Mouse (Mus musculus) CH12.LX (cell line): ENCODE data around the gene Scn4b.

Experiments used
- HCFC1 ChIP-seq: IDR thresholded peaks from 2 replicates; pipeline ENCODE4 v1.6.1; 2012; ENCODE audit warnings: low read depth, mild to moderate bottlenecking, inconsistent platforms, low read length, improper control_type of control experiment
- JUND ChIP-seq: conservative IDR thresholded peaks from 2 replicates; pipeline ENCODE4 v1.6.1; 2011; ENCODE audit warnings: low read depth, low read length, improper control_type of control experiment
- MEF2A ChIP-seq: IDR thresholded peaks from 2 replicates; pipeline ENCODE4 v1.6.1; 2014; ENCODE audit warnings: low read depth, mild to moderate bottlenecking, inconsistent platforms, low read length, improper control_type of control experiment, borderline replicate concordance
- PAX5 ChIP-seq: IDR thresholded peaks from 2 replicates; pipeline ENCODE4 v1.6.1; 2012; ENCODE audit warnings: low read length, inconsistent platforms, mixed read lengths
- POLR2A ChIP-seq: IDR thresholded peaks from 2 replicates; pipeline ENCODE4 v1.6.1; 2011; ENCODE audit warnings: low read depth, mild to moderate bottlenecking, improper control_type of control experiment, low read length
- POLR2AphosphoS2 ChIP-seq: IDR thresholded peaks from 2 replicates; pipeline ENCODE4 v1.6.1; 2011; ENCODE audit warnings: low read depth, low read length, improper control_type of control experiment
- ZMIZ1 ChIP-seq: IDR thresholded peaks from 2 replicates; pipeline ENCODE4 v1.6.1; 2012; ENCODE audit warnings: low read depth, mild to moderate bottlenecking, inconsistent platforms, low read length, improper control_type of control experiment

DNA sequence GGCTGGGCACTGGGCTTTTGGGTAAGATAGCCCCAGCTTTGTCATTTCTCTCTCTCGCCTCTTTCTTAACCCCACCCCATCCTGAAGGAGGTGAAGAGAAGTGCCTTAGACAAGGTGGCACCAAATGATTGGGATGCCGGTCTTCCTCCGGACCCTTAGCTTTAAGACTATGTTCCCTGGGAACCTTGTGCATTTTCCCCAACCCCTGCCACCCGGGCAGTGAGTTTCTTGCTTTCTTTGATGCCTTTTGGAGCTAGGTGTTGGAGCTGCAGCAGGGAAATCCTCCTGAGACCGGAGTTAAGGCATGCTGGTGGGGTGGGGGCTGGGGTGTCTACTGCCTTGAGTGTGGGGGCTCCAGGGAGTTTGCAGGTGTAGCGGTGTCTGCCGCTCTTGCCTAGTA is 887 bp downstream of the Scn4b start:
- no peak for TF ChIP-seq JUND
- TF ChIP-seq ZMIZ1 = no peak
- TF ChIP-seq POLR2A = no peak
- no peak for TF ChIP-seq HCFC1
- TF ChIP-seq MEF2A = no peak
- TF ChIP-seq POLR2AphosphoS2 = no peak
- TF ChIP-seq PAX5 = no peak
